Comparison of ENCODE assay signal across 1 mouse cellular context in the genomic region with DNA sequence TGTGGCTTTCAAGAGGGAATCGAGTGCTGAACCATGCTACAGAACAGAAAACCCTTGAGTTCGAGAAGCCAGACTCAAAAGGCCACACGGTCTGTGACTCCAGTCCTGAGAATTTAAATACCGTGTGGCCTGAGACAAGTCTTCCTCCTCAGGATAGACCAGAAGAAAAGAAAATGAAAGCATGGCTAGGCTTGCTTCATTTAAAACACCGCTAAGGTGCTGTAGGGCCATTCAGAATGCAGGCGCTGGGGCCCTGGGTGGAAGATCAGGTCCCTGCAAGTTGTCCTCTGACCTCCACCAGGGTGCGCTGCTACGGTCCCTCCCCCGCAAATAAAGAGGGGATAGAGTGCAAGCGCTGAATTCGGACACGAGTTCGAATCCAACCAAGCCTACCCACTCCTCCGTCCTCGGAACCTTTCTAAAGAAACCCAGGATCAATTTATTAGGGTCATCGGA.
TF ChIP-seq lines count a peak whose summit lies in the region.

No protein-coding gene starts in this region.

TF ChIP-seq in CH12.LX, 34 proteins besides CTCF, POLR2A, EP300 and RAD21 (continued from another document):
- TF ChIP-seq E2F4 (IDR thresholded peaks at IDR 0.05; ENCODE audit: insufficient replicate concordance, low read depth, low read length) (no peak), ZNF384 (IDR thresholded peaks at IDR 0.05; ENCODE audit: low read depth, low read length) (peak; percentile 7; the same call in 1 of the 2 replicates), ZC3H11A (IDR thresholded peaks at IDR 0.05; ENCODE audit: low read depth, low read length) (no peak; the same call in 1 of the 2 replicates), ETS1 (conservative IDR thresholded peaks at IDR 0.05; ENCODE audit: low read depth, low read length) (no peak), JUND (conservative IDR thresholded peaks at IDR 0.05; ENCODE audit: low read depth, low read length) (no peak), JUN (IDR thresholded peaks at IDR 0.05; ENCODE audit: insufficient read depth, low read depth, low read length) (no peak), RCOR1 (conservative IDR thresholded peaks at IDR 0.05; ENCODE audit: low read depth, low read length) (0 out of 2 replicates have a peak, but pooled peaks have one; percentile 43), UBTF (IDR thresholded peaks at IDR 0.05; ENCODE audit: low read depth, low read length) (0 out of 2 replicates have a peak, but pooled peaks have one; percentile 22)
